Mouse (Mus musculus): Measurements from ENCODE around the gene Tmco3.

Gene Tmco3

GRCm38 (mm10) chr8:13287692-13288623 is at the start of gene Tmco3, which contains the start of gene Dcun1d2:
Tmco3 (plus strand) TSS chr8:13288190.
Dcun1d2 (minus strand) TSS chr8:13288131.
- DNase-seq = peak; percentile 96

- no peak for DNase-seq
Observed at GRCm38 (mm10) chr8:13240055-13240454, 47.9 kb upstream of the Tmco3 start.

GRCm38 (mm10) chr8:13240691-13241090 is 47.3 kb upstream of the Tmco3 start:
- peak; percentile 48 to 63 for DNase-seq

- DNase-seq = no peak
Observed at GRCm38 (mm10) chr8:13242985-13243870, 44.8 kb upstream of the Tmco3 start.

GRCm38 (mm10) chr8:13244343-13244880 is 43.6 kb upstream of the Tmco3 start:
- DNase-seq = no peak

- no peak for DNase-seq
Observed at GRCm38 (mm10) chr8:13252837-13253236, 35.2 kb upstream of the Tmco3 start.

- no peak for DNase-seq
Observed at GRCm38 (mm10) chr8:13253413-13253812, 34.6 kb upstream of the Tmco3 start.

- DNase-seq = peak; percentile 75 to 80
Observed at GRCm38 (mm10) chr8:13254019-13254418, 34.0 kb upstream of the Tmco3 start, which contains the start of gene Adprhl1. Adprhl1 (minus strand) TSS chr8:13254162.

GRCm38 (mm10) chr8:13263376-13263775 is 24.6 kb upstream of the Tmco3 start:
- no peak for DNase-seq

- peak in 1 of 2 experiments; percentile 49 for DNase-seq
Observed at GRCm38 (mm10) chr8:13267566-13267965, 20.4 kb upstream of the Tmco3 start.

GRCm38 (mm10) chr8:13272834-13273233 is 15.2 kb upstream of the Tmco3 start:
- DNase-seq = no peak

- DNase-seq = no peak
Observed at GRCm38 (mm10) chr8:13276941-13277447, 11.0 kb upstream of the Tmco3 start.

- DNase-seq = no peak
Observed at GRCm38 (mm10) chr8:13283200-13283599, 4.8 kb upstream of the Tmco3 start.

- peak; percentile 93 to 95 for DNase-seq
Observed at GRCm38 (mm10) chr8:13287304-13287691, 692 bp upstream of the Tmco3 start.

GRCm38 (mm10) chr8:13288646-13289045 is 656 bp downstream of the Tmco3 start:
- DNase-seq = no peak

GRCm38 (mm10) chr8:13292364-13292763 is 4.4 kb downstream of the Tmco3 start:
- DNase-seq = peak; percentile 79 to 85

- no peak for DNase-seq
Observed at GRCm38 (mm10) chr8:13293677-13294470, 5.9 kb downstream of the Tmco3 start.

- no peak for DNase-seq
Observed at GRCm38 (mm10) chr8:13299571-13299970, 11.6 kb downstream of the Tmco3 start.

GRCm38 (mm10) chr8:13301036-13301435 is 13.0 kb downstream of the Tmco3 start:
- DNase-seq = no peak

- no peak for DNase-seq
Observed at GRCm38 (mm10) chr8:13305459-13305858, 17.5 kb downstream of the Tmco3 start.

- DNase-seq = no peak
Observed at GRCm38 (mm10) chr8:13305884-13306283, 17.9 kb downstream of the Tmco3 start.
